Mouse (Mus musculus) ES-Bruce4 (cell line): ENCODE measurements around the gene Tbc1d1. TPM values are rescaled to one million over a fixed set of nuclear protein-coding genes. Genes with fewer than 3 reads are reported as not detected.

Experiments
- H3K27ac ChIP-seq: 2 replicates; pipeline ENCODE4 v1.5.1; 2012; ENCODE audit warnings: low read length, inconsistent platforms; ENCODE audit not compliant: insufficient read depth
- H3K27me3 ChIP-seq: 2 replicates; pipeline ENCODE4 v1.6.1; 2012; ENCODE audit warnings: mild to moderate bottlenecking, low read length, inconsistent platforms; ENCODE audit not compliant: control insufficient read depth, poor library complexity, insufficient read depth, severe bottlenecking
- H3K36me3 ChIP-seq: 2 replicates; pipeline ENCODE4 v1.6.1; 2012; ENCODE audit warnings: inconsistent platforms, mild to moderate bottlenecking, low read length, moderate library complexity; ENCODE audit not compliant: control insufficient read depth, poor library complexity, insufficient read depth, severe bottlenecking
- H3K4me1 ChIP-seq: one replicate; pipeline ENCODE4 v1.8.1; 2011; ENCODE audit warnings: low read length; ENCODE audit not compliant: control insufficient read depth, insufficient read depth
- H3K4me3 ChIP-seq: 2 replicates; pipeline ENCODE4 v1.5.1; 2011; ENCODE audit warnings: low read depth, mild to moderate bottlenecking, low read length
- H3K9ac ChIP-seq: 2 replicates; pipeline ENCODE4 v1.6.1; 2012; ENCODE audit warnings: low read depth, mild to moderate bottlenecking, inconsistent platforms; ENCODE audit not compliant: poor library complexity, severe bottlenecking
- H3K9me3 ChIP-seq: replicated peaks from 2 replicates; pipeline ENCODE4 v1.6.1; 2012; ENCODE audit warnings: mild to moderate bottlenecking, low read length, inconsistent platforms; ENCODE audit not compliant: control insufficient read depth, poor library complexity, insufficient read depth, severe bottlenecking
- CTCF ChIP-seq: IDR thresholded peaks from one replicate; pipeline ENCODE4 v1.8.1; 2011; ENCODE audit warnings: low read depth, low read length
- EP300 ChIP-seq: IDR thresholded peaks from 2 replicates; pipeline ENCODE4 v1.6.1; 2011; ENCODE audit warnings: low read depth, low read length; ENCODE audit not compliant: insufficient read depth
- POLR2A ChIP-seq: IDR thresholded peaks from one replicate; pipeline ENCODE4 v1.8.1; 2011; ENCODE audit warnings: low read length; ENCODE audit not compliant: insufficient read depth
- polyA plus RNA-seq: library from polyadenylated mRNA; stranded (reverse); fragments of >200 nt; gene quantifications from 2 replicates; pipeline ENCODE4 v1.2.4, GENCODE M21; 2011; ENCODE audit warnings: low read depth; ENCODE audit not compliant: missing spikeins, insufficient read depth, insufficient read length

Tbc1d1 gene
- polyA plus RNA-seq, 1 experiment: 46.2 TPM

DNA sequence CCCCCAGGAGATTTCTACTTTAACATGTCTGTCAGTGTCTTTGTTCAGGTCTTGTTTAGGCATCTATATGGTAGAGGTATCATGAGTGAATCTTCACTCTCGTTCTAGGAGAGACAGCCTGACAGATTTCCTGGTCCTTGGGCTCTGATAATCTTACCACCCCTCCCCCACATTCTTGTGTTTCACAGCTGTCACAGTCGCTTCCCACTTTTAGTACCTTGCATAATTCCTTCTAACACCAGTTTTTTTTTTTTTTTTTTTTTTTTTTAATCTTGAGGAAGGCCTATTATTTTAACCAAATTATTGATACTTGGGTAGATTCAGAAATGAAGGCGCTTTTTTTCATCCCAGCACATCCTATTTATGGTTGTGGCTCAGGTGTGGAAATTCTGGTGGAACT is 81.6 kb downstream of the Tbc1d1 start:
- Histone ChIP-seq H3K27ac (no peak overlapping the region), H3K4me3 (no peak overlapping the region), H3K4me1 (peaks cover 6% of the 10 kb centered on the region), H3K9ac (no peak overlapping the region), H3K27me3 (no peaks in the 10 kb centered on the region), H3K36me3 (no peaks in the 10 kb centered on the region), H3K9me3 (no peaks in the 10 kb centered on the region)
- TF ChIP-seq POLR2A (no peak), CTCF (no peak), EP300 (no peak)

DNA sequence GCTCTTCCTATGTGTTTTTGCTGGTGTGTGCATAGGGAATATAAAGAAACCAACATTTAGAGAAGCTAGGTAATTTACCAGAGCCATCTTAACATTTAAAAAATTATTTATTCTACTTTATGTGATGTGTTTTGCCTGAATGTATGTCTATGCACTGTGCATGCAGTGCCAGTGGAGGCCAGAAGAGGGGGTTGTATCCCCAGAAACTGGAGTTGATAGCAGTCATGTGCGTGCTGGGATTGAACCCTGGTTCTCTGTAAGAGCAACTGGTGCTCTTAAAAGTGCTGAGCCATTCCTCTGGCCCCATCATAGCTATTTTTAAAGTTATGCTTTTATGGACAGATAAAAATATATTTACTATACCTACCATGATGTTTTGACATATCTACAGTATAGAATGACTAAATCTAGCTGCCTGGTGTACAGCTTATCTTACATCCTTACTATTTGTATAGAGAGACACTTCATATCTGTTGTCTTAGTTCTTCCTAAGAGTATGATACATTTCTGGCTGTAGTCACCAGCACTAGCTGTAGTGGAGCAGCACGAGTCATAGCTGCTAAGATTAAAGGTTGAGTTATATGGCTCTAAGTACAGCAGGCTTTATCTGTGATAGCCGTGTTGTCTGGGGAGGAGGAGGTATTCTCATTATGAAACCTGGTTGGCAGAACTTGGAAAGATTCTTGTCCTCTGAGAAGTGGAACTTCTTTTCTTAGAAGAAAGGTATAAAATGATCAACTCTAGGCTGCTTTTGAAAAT is 83.0 kb downstream of the Tbc1d1 start:
- Histone ChIP-seq H3K27ac (no peak overlapping the region), H3K9me3 (no peaks in the 10 kb centered on the region), H3K36me3 (no peaks in the 10 kb centered on the region), H3K4me3 (no peak overlapping the region), H3K9ac (no peak overlapping the region), H3K27me3 (no peaks in the 10 kb centered on the region), H3K4me1 (peaks cover 7% of the 10 kb centered on the region)
- TF ChIP-seq CTCF: peak; percentile 39
- TF ChIP-seq POLR2A: no peak

DNA sequence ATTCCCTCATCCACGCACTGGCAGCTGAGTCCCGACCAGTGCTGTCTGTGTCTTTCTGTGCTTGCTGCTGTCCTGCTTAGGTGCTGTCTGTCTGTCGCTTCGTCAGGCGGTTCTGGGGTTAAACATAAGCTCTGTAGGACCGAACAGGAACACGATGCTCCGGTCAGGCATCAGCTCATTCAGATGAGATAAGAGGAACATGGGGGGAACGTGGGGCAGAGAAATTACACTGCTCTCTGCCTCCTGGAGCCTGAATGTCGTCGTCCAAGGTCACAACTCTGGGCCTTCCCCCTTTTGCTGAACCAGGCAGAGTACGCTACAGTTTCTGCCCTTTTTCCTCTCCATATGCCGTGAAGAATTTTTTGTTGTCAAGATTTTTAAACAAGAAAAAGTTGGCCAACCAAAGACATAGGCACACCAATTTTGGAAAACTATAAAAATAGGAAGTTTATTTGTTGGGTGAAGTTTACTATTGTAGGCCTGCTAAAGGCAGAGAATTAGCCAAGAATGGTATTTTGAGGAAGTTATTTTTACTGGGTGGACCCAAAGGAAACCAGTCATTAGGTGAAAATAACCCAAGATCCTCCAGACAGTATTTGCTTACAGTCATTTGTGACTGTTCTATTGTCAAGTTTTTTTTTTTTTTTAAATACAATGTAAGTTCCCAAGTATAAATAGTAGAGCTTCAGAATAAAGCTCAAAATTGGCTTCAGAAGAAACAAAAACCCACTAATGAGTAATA is 85.0 kb downstream of the Tbc1d1 start:
- Histone ChIP-seq H3K9ac (no peak overlapping the region), H3K27ac (no peak overlapping the region), H3K27me3 (no peaks in the 10 kb centered on the region), H3K4me1 (peaks cover 12% of the 10 kb centered on the region), H3K9me3 (no peaks in the 10 kb centered on the region), H3K36me3 (no peaks in the 10 kb centered on the region), H3K4me3 (no peak overlapping the region)
- no peak for TF ChIP-seq POLR2A
- TF ChIP-seq CTCF: no peak
- no peak for TF ChIP-seq EP300

DNA sequence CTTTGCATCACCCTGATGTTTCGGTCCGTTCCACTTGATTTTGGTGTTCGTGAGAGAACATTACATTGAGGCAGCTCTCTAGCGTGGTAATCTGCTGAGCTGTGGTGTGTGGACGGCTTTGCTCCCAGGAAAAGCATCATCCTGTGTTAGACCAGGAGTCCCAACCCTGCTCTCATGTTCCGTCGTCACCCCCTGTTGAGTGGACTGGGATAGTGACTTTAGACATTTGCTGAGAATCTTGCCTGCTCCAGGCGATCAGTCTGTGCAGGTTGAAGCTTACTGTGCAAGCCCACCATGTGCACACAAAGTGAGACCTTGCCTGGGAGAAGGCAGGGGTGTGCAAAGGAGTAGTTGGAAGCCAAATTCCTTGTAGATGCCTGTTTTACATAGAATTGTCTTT is 85.8 kb downstream of the Tbc1d1 start:
- Histone ChIP-seq H3K4me3 (no peak overlapping the region), H3K4me1 (peaks cover 10% of the 10 kb centered on the region), H3K27me3 (no peaks in the 10 kb centered on the region), H3K36me3 (no peaks in the 10 kb centered on the region), H3K9me3 (no peaks in the 10 kb centered on the region), H3K9ac (no peak overlapping the region), H3K27ac (no peak overlapping the region)
- TF ChIP-seq EP300: no peak

DNA sequence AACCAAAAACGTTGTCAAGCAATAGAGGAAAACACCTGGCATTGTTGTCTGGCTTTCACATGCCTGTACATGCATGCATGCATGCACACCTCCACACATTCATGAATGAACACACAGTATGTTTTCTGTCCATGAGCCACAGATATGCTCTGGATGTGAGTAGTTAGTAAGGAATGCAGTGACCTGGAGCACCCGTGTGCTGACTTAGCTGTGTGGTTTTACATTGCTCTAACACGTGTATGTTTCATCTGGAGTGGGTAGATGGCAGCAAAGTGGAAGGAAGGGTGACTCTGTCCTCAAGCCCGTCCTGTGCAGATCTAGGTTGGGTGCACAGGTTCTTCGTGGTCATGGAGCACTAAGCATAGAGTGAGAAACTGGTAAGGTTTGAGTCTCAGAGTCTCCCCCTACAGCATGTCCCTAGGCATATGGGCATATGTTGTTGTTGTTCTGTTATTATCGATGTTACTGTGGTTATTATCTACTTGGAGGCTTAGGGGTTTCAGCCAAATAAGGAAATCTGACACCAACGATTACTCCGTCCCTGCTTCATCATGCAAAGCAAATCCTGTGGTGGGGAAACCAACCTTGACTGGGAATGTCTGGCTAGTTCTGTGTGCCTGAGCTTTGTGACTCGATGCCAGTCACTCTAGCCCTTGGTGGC is 86.8 kb downstream of the Tbc1d1 start:
- H3K4me3 ChIP-seq: no peak overlapping the region
- H3K27me3 ChIP-seq: no peaks in the 10 kb centered on the region
- H3K9me3 ChIP-seq: no peaks in the 10 kb centered on the region
- peaks cover 10% of the 10 kb centered on the region for H3K4me1 ChIP-seq
- TF ChIP-seq EP300 (no peak), CTCF (no peak), POLR2A (no peak)
- no peak overlapping the region for H3K27ac ChIP-seq
- H3K36me3 ChIP-seq: no peaks in the 10 kb centered on the region
- no peak overlapping the region for H3K9ac ChIP-seq

DNA sequence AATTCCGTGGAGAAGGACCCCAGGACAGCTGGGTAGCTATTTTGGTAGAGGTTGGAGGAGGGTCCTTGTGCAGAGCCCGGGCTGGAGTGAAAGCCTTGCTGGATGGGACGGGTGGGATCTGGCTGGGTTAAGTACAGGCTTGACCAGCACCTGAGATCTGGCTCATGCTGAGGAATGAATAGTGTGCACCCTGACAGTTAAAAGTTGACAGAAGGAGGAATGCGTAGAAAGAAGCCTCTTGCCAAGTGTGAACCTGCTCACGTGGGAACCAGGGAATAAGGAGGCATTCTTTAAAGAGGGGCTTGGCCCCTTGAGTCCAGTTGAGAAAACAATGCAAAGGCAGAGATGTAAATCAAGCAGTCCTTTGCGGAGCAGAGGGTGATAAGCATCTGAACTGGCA is 87.6 kb downstream of the Tbc1d1 start:
- Histone ChIP-seq H3K4me1 (peaks cover 8% of the 10 kb centered on the region), H3K4me3 (no peak overlapping the region), H3K36me3 (no peaks in the 10 kb centered on the region), H3K9ac (no peak overlapping the region), H3K9me3 (no peaks in the 10 kb centered on the region), H3K27ac (no peak overlapping the region), H3K27me3 (no peaks in the 10 kb centered on the region)
- TF ChIP-seq CTCF (no peak), POLR2A (no peak), EP300 (no peak)
